Mouse (Mus musculus): Measurements from ENCODE around the gene Pecam1.

DNA sequence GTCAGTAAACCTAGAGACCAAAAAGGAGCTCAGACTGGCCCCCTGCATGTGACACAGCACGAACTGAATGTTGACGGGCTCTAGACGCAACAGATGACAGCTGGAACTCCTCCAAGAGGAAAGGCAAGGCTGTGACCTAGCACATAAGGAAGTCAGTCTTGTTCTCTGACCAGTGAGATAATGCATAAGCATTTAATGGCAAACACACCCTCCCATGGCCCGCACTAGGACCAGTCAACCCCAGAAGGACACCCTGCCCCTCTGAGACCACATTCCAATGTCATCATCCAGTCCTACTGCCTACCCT is 136.1 kb downstream of the Pecam1 start:
- TF ChIP-seq CTCF (IDR thresholded peaks at IDR 0.05; ENCODE audit: insufficient read depth, low read depth, low read length) (no peak), POLR2A (IDR thresholded peaks at IDR 0.05; ENCODE audit: insufficient read depth, low read depth, low read length) (no peak)

All from olfactory bulb, adult 2 months (tissue).